Mouse (Mus musculus) bone marrow, adult 2 months (tissue): ENCODE results near the gene Emb.

Experiments used
- CTCF ChIP-seq: fragments of 200-500 bp; IDR thresholded peaks from 2 replicates; pipeline ENCODE4 v1.5.1; 2011; ENCODE audit warnings: low read length, control low read depth; ENCODE audit not compliant: control insufficient read depth, insufficient read depth
- POLR2A ChIP-seq: fragments of 200-500 bp; IDR thresholded peaks from 2 replicates; pipeline ENCODE4 v1.6.1; 2011; ENCODE audit warnings: low read depth, mild to moderate bottlenecking, control low read depth, low read length, borderline replicate concordance; ENCODE audit not compliant: control insufficient read depth

DNA sequence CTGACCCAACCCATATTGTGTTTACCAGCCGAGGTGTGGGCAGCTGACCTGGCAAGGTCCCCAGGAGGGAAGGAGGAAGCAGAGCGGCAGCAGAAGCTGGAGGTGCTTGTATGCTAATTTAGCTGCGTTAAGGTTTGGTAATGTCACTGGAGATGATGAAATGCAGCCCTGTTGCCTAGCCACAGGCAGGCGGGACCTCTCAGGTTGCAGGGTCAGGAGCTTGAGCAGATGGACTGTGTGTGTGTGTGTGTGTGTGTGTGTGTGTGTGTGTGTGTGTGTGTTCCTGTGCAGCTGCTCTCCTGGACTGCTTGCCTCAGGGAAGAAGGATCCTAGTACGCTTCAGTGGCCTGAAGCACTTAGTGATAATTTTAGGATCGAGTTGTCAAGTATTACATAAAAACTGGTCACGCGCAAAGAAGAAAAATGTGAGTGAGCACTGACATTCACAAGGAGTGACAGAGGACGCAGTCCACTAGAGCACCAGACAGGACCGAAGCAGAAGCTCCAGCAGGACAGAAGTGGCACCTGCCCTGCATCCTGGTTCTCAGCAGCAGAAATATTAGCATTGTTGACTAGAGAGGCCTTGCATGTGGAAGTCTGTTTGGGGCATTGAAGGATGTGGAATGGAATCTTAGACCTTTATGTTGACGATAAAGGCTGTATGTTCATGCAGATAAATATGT, 27.3 kb downstream of the Emb start:
- no peak for TF ChIP-seq CTCF
- no peak for TF ChIP-seq POLR2A
